Mouse (Mus musculus): ENCODE measurements around the gene Hoxd4.

Gene Hoxd4

DNA sequence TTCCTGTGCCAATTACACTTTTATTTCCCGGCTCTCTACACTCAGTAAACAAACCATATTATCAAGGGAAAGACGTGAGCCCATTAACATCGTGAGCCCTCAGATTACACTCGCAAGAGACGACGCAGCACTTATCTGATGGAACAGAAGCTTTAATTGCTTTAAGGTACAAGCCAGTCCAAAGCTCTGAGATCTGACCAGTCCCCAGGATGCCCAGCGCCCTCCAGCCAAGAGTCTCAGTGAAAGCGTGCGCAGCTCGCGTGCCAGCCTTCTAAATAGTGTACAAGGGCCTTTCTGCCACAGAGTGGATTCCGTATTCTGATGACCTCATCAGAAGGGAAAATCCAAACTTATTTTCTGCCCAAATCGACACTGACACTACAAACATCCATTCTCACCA, 50.2 kb downstream of the Hoxd4 start:
- ChIA-PET POLR2A (interaction anchor here in 2 of 4 experiments (1.3 to 1.5 kb wide), 2 partner anchors 9 to 13 kb away, joined by 4 read pairs; no protein-coding TSS in a partner anchor), CTCF (interaction anchor here in 1 of 4 experiments (0.7 kb wide), 1 partner anchor 377 kb away, joined by 3 read pairs; no protein-coding TSS in a partner anchor)

DNA sequence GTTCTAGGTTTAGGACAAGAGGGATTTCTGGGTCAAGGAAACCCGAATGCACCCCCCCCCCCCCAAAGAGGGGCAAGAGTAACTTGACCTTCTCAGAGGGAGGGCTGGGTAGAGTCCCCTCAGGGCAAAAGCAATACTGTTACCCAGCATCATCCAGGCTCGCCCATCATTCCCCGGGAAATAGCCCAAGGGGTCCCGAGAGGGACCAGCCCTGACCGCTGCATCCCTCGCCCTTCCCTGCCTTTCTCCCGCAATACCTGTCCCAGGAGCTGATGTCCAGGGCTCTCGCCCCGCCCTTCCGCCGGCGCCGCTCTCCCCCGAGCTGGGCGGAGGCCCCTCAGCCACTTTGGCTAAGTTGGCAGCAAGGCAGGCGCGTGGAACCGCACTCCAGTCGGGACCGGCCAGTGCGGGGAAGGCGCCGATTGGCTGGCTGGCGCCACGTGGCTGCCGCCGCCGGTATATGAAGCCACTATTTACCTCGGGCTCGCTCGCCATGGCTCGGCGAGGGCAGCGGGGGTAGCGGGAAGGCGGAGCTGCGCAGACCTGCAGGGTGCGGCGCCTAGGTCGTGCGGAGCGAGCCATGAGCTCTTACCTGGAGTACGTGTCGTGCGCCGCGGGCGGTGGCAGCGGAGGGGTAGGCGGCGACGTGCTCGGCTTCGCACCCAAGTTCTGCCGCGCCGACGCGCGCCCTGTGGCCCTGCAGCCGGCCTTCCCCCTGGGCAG, 51.0 kb downstream of the Hoxd4 start, which contains the start of gene Hoxd1:
Gene Hoxd1, plus strand, starts transcription at position 459 of the 723 bp plus-strand sequence.
- ChIA-PET POLR2A (interaction anchor here in 2 of 4 experiments (0.6 to 1.5 kb wide), 3 partner anchors 9 to 56 kb away, joined by 3 to 4 read pairs (median 3); no protein-coding TSS in a partner anchor), CTCF (interaction anchor here in 2 of 4 experiments (0.5 to 0.6 kb wide), 2 partner anchors 388 to 723 kb away, joined by 3 read pairs; no protein-coding TSS in a partner anchor)

DNA sequence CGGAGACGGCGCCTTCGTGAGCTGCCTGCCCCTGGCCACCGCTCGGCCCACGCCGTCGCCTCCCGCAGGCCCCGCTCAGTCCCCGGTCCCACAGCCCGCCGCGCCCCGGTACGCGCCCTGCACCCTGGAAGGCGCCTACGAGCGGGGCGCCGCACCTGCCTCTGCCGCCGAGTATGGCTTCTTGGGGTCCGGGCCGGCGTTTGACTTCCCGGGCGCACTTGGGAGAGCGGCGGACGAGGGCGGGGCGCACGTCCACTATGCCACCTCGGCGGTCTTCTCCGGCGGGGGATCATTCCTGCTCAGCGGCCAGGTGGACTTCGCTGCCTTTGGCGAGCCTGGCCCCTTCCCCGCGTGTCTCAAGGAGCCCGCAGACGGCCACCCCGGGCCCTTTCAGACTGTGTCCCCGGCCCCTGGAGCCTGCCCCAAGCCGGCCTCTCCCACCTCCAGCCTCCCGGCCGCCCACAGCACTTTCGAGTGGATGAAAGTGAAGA, 51.6 kb downstream of the Hoxd4 start:
- POLR2A ChIA-PET, result interaction anchor here in 2 of 4 experiments (0.6 to 1.2 kb wide), 3 partner anchors 14 to 57 kb away, joined by 3 read pairs; no protein-coding TSS in a partner anchor
- CTCF ChIA-PET, result interaction anchor here in 3 of 4 experiments (0.5 to 0.9 kb wide), 3 partner anchors 68 to 723 kb away, joined by 3 read pairs; no protein-coding TSS in a partner anchor

DNA sequence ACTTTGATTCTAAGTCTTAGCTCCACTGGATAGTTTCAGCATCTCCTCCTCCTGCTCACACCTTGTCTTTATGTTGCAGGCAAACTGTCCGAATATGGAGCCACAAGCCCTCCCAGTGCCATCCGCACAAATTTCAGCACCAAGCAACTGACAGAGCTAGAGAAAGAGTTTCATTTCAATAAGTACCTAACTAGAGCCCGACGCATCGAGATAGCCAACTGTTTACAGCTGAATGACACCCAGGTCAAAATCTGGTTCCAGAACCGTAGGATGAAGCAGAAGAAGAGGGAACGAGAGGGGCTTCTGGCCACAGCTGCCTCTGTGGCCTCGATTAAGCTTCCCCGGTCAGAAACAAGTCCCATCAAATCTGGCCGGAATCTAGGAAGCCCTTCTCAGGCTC, 52.2 kb downstream of the Hoxd4 start:
- POLR2A ChIA-PET, result interaction anchor here in 2 of 4 experiments (0.5 to 1.2 kb wide), 2 partner anchors 14 to 1476 kb away, joined by 3 read pairs; no protein-coding TSS in a partner anchor
- CTCF ChIA-PET, result interaction anchor here in 2 of 4 experiments (0.6 to 0.9 kb wide), 3 partner anchors 21 to 121 kb away, joined by 3 to 4 read pairs (median 3); no protein-coding TSS in a partner anchor

DNA sequence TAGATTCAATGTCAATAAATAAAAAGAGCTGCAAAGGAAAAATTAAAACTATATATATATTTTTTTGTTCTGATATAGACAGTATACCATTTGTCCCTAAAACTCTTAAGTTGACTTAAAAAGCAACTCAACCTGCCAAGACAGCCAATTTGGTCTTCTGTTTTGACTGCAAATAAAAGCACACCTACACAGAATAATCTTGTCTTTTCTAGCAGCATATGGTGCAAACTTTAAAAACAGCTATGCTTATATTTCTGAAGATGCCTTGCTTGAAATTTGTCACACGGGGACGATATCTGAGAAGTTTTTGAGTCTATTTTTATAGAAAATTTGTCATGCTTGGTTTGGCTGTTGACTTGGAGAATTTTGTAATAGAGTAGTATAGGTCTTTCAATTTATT, 62.6 kb downstream of the Hoxd4 start:
- CTCF ChIA-PET, result no interaction called here
- POLR2A ChIA-PET, result no interaction called here

DNA sequence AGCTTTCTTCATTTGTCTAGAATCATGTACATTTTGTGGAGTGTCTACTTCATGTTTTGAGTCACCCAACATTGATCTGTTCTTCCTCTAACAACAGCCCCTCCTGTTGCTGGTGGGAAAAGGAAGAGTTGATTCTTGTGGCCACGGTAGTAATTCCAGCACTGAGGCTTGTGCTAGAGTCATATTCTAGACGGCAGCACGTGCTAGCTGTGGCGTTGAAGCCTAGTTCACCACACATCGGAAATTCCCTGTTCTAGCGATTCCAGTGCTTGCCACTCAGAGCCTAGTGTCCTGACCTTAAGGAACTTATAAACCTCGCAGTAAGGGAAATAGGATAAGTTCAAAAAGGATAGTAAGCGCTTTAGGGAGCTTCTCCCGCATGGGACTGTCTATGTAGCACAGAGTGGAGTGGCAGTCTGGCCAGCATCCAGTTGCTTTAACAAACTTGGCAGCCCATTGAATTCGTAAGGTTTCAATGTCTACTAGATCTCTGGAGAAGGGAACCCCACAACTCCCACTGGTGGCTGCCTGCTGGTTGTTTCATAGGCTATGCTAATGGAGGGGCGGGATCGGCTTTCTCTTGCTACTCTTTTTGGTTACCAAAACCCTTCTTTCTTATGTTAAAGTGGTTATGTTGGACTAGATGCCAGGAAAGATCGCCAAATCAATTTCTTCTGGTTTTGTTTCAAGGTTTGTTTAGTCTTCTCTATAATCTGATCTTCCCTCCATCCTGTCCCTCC, 66.0 kb downstream of the Hoxd4 start:
- POLR2A ChIA-PET, result interaction anchor here in 1 of 4 experiments (1.0 kb wide), 1 partner anchor 14 kb away, joined by 3 read pairs; no protein-coding TSS in a partner anchor

More for the DNA sequence above, 66.0 kb downstream of the Hoxd4 start:
- CTCF ChIA-PET, result no interaction called here

Measured in embryonic stem cell, embryonic (primary cell).